Mouse (Mus musculus) neutrophil, adult 83 days (primary cell): ENCODE measurements around the gene Diaph2. TPM values are rescaled to one million over a fixed set of nuclear protein-coding genes. Genes with fewer than 3 reads are reported as not detected.

Experiments
- total RNA-seq, 2 experiments: library from RNA; stranded (reverse); gene quantifications; one replicate each; pipeline ENCODE4 v1.2.4; 2023

Gene Diaph2
- total RNA-seq, result 10 to 100 TPM; 52.3 to 62.7 TPM

GRCm38 (mm10) chrX:129749571-129750061 is at the start of gene Diaph2:
TSS of gene Diaph2 (plus strand) at chrX:129749742.

